8 mouse cellular contexts compared by ENCODE assay signal in genomic region chrX:109095245-109096242, GRCm38 (mm10). TPM values are rescaled to one million over a fixed set of nuclear protein-coding genes. Genes with fewer than 3 reads are reported as not detected.
A peak's percentile ranks its signal among the peaks of the same experiment; 100 is the strongest.
DNase-seq lines count a peak whose midpoint lies in the region; ATAC-seq and TF ChIP-seq lines count a peak whose summit lies in the region.

TSS of gene Sh3bgrl (plus strand) at chrX:109095365.

- peak within 1 kb of the TSS; percentile 46 for H3K4me2 ChIP-seq in forebrain, postnatal 0 days (ENCODE audit: low read depth)
- peak within 1 kb of the TSS; percentile 50 for H3K4me2 ChIP-seq in lung, embryonic 16.5 days (ENCODE audit: low read depth, low read length)

- peak within 1 kb of the TSS; percentile 77 for H3K9ac ChIP-seq in forebrain, postnatal 0 days
- peak within 1 kb of the TSS; percentile 68 for H3K9ac ChIP-seq in lung, embryonic 16.5 days (ENCODE audit: low read length)

- 0 out of 2 replicates have a peak within 1 kb of the TSS, but pooled peaks have one; percentile 7 for H3K27ac ChIP-seq in cerebellum, adult 2 months (ENCODE audit: insufficient read depth, low read length)
- peak within 1 kb of the TSS; percentile 93 for H3K27ac ChIP-seq in forebrain, postnatal 0 days (ENCODE audit: low read depth, low read length)
- peak within 1 kb of the TSS; percentile 91 for H3K27ac ChIP-seq in lung, embryonic 16.5 days (ENCODE audit: low read length)

- H3K4me1 ChIP-seq in cerebellum, adult 2 months (ENCODE audit: control insufficient read depth, insufficient read depth, low read length), result no peaks in the 10 kb centered on the region
- H3K4me1 ChIP-seq in forebrain, postnatal 0 days (ENCODE audit: insufficient read depth), result no peaks in the 10 kb centered on the region
- no peaks in the 10 kb centered on the region for H3K4me1 ChIP-seq in lung, embryonic 16.5 days (replicated peaks; ENCODE audit: control insufficient read depth, insufficient read depth, low read length)

- H3K4me3 ChIP-seq in cerebellum, adult 2 months (replicated peaks; ENCODE audit: insufficient read depth, low read depth, low read length), result peak within 1 kb of the TSS; percentile 89
- H3K4me3 ChIP-seq in forebrain, postnatal 0 days (ENCODE audit: low read depth, low read length), result peak within 1 kb of the TSS; percentile 56
- H3K4me3 ChIP-seq in lung, embryonic 16.5 days (ENCODE audit: low read length), result peak within 1 kb of the TSS; percentile 61

- DNase-seq in MEL-GATA-1-ER (ENCODE audit: extremely low read depth, low read depth), result peak; percentile 92
- peak; percentile 23 to 32 for DNase-seq in cerebellum, adult 2 months
- DNase-seq in forebrain, postnatal 0 days, result peak; percentile 84
- DNase-seq in heart, postnatal 36 days, result peak; percentile 70 to 73
- peak; percentile 33 to 47 for DNase-seq in layer of hippocampus, adult 8-10 months (ENCODE audit: low spot score in 2 of 2)
- DNase-seq in ovary, adult 18-20 months (ENCODE audit: low spot score), result peak; percentile 75
- DNase-seq in thymus, postnatal 10 days (ENCODE audit: low spot score in 2 of 2), result peak; percentile 38 to 41

- intact Hi-C loops in heart, postnatal 36 days (cut with DNase I), result loop anchor here (5.0 kb wide), 3 partner anchors 37 to 97 kb away; partner anchors contain the start of gene Hmgn5

- TF ChIP-seq CTCF in cerebellum, adult 2 months (IDR thresholded peaks at IDR 0.05; ENCODE audit: borderline replicate concordance, insufficient read depth, low read depth, low read length), result no peak
- TF ChIP-seq CTCF in forebrain, postnatal 0 days (IDR thresholded peaks at IDR 0.05; ENCODE audit: low read depth), result no peak

- no peak for TF ChIP-seq POLR2A in cerebellum, adult 2 months (IDR thresholded peaks at IDR 0.05; ENCODE audit: borderline replicate concordance, insufficient read depth, low read length)

- no peaks in the 10 kb centered on the region for H3K36me3 ChIP-seq in forebrain, postnatal 0 days (ENCODE audit: insufficient read depth)
- H3K36me3 ChIP-seq in lung, embryonic 16.5 days (ENCODE audit: control insufficient read depth, insufficient read depth, low read length), result no peaks in the 10 kb centered on the region

- H3K27me3 ChIP-seq in cerebellum, adult 2 months (ENCODE audit: control insufficient read depth, insufficient read depth, low read length), result no peaks in the 10 kb centered on the region
- H3K27me3 ChIP-seq in forebrain, postnatal 0 days (ENCODE audit: insufficient read depth, low read length), result no peaks in the 10 kb centered on the region
- H3K27me3 ChIP-seq in lung, embryonic 16.5 days (ENCODE audit: control insufficient read depth, insufficient read depth, low read depth, low read length), result no peaks in the 10 kb centered on the region

- ATAC-seq in forebrain, postnatal 0 days, result peak; percentile 98
- peak; percentile 99 for ATAC-seq in lung, embryonic 16.5 days (ENCODE audit: low read depth)

- 6% methylated on average over 26 of the region's 26 CpGs for WGBS in cerebellum, adult 2 months
- WGBS in forebrain, postnatal 0 days, result 23% methylated on average over 26 of the region's 26 CpGs
- WGBS in lung, embryonic 16.5 days, result 16% methylated on average over 26 of the region's 26 CpGs

- no peaks in the 10 kb centered on the region for H3K9me3 ChIP-seq in forebrain, postnatal 0 days (ENCODE audit: low read length)
- no peaks in the 10 kb centered on the region for H3K9me3 ChIP-seq in lung, embryonic 16.5 days (ENCODE audit: control insufficient read depth, low read length)

RNA-seq across cellular contexts. Expression of gene Sh3bgrl, which starts in this region (rescaled TPM):
- 27.0 and 30.1 TPM in 2 replicates for polyA plus RNA-seq in cerebellum, adult 2 months (2012; rRNA removed)
- 190 and 193 TPM in 2 replicates for total RNA-seq in forebrain, postnatal 0 days (2014; rRNA removed)
- 78.2 and 213 TPM in 2 replicates for polyA plus RNA-seq in forebrain, postnatal 0 days (2015; fragmentation: Nextera tagmentation; extraction: Ambion mirVana)
- 10 to 100 TPM; 34.1 to 41.5 TPM for total RNA-seq in heart, postnatal 36 days (2021)
- 100 to 1,000 TPM in 2 of 4 experiments, 10 to 100 TPM in 2; 86.0 to 102 (median 95.1) TPM for total RNA-seq in layer of hippocampus, adult 8-10 months (2022)
- polyA plus RNA-seq in lung, embryonic 16.5 days (2015; fragmentation: Nextera tagmentation; extraction: Ambion mirVana), result 249 and 265 TPM in 2 replicates

Comparison
In these comparisons a context has a peak if more than half of its experiments do, and no peak if none do; other contexts are left out.
1. Peak in every context shown above with its lines: DNase-seq, ATAC-seq, H3K4me3 ChIP-seq and H3K27ac ChIP-seq.
2. DNase-seq: peak in every context shown above with its lines; median percentile 92 in MEL-GATA-1-ER; 84 in forebrain, postnatal 0 days; 75 in ovary, adult 18-20 months; 72 in heart, postnatal 36 days; 40 in layer of hippocampus, adult 8-10 months; 40 in thymus, postnatal 10 days; 28 in cerebellum, adult 2 months.
3. H3K27ac ChIP-seq: peak in every context shown above with its lines; median percentile 93 in forebrain, postnatal 0 days; 91 in lung, embryonic 16.5 days; 7 in cerebellum, adult 2 months.